Mouse (Mus musculus): ENCODE results near the gene Pzp. TPM values are rescaled to one million over a fixed set of nuclear protein-coding genes. Genes with fewer than 3 reads are reported as not detected.

Gene Pzp
- polyA plus RNA-seq, 1 experiment from 2014 or later = 0.34 TPM

DNA sequence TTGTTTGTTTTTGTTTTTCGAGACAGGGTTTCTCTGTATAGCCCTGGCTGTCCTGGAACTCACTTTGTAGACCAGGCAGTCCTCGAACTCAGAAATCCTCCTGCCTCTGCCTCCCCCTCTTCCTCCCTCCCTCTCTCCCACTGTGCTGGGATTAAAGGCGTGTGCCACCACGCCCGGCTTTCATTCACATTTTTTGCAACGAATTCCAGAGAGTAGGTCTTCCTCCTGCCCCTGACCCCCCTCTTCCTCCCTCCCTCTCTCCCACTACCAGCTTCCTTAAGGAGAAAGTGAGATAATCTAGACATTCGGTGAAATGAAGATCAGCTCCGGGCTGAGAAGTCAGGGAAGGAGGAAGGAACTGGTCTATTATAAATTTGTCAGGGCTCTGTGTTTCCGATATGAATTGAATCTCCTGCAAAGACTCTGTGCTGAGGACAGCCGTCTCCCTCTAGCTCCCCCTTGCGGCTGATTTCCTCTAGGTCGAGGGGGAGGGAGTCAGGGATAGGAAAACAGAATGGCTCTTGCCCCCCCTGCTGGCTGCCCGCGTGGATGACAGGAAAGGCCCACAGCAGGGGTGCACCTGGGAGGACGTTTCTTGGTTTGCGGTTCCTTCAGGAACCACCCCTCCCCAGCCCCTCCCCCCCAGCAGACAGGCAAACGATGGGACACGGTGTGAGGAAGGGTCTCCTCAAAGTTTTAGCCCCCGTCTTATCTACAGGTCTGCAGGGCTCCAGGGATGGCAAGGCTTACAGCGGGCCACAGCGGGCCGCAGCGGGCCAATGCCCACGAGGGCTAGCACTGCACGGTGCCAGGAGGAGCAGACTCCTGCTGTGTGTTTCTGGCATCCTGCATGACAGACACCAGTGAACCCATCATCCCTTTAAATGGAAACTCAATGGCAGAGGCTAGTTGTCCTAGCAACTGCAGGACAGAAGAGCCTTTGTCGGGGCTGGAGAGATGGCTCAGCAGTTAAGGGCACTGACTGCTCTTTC is 46.8 kb downstream of the Pzp start:
- peak; percentile 85 for ATAC-seq (ENCODE audit: insufficient number of reproducible peaks, low FRiP score)
- Histone ChIP-seq H3K27ac (ENCODE audit: poor library complexity, severe bottlenecking) (no peak overlapping the region), H3K4me3 (peak overlapping the region; percentile 27), H3K4me1 (replicated peaks) (peaks cover 3% of the 10 kb centered on the region; the same call in 1 of the 2 replicates), H3K9me3 (replicated peaks) (no peaks in the 10 kb centered on the region), H3K9ac (no peak overlapping the region), H3K27me3 (replicated peaks) (no peaks in the 10 kb centered on the region), H3K4me2 (peak overlapping the region; percentile 59), H3K36me3 (no peaks in the 10 kb centered on the region)
- 17% methylated on average over 26 of the region's 26 CpGs for WGBS

DNA sequence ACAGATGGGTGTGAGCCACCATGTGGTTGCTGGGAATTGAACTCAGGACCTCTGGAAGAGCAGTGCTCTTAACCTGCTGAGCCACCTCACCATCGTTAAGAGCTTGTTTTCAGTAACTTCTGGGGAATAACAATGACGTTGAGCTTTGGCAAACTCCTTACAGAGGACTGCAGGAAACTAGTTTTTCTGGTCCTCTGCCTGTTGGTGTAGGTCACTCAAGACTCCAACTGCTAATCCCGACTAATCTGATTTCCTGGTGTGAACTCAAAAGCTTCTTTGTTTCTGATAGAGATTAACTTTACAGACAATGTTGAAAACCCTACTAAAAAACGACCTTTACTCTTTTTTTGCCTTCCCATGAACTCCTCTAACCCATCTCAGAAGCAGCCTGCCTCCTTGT is 49.0 kb downstream of the Pzp start:
- 10% methylated on average over 4 of the region's 4 CpGs for WGBS
- ATAC-seq (ENCODE audit: insufficient number of reproducible peaks, low FRiP score) = no peak
- H3K27me3 ChIP-seq (replicated peaks) = no peaks in the 10 kb centered on the region
- H3K9me3 ChIP-seq (replicated peaks) = no peaks in the 10 kb centered on the region
- no peak overlapping the region for H3K4me2 ChIP-seq
- no peak overlapping the region for H3K4me3 ChIP-seq
- H3K36me3 ChIP-seq = no peaks in the 10 kb centered on the region
- H3K4me1 ChIP-seq (replicated peaks) = peaks cover 3% of the 10 kb centered on the region; the same call in 1 of the 2 replicates
- no peak overlapping the region for H3K27ac ChIP-seq (ENCODE audit: poor library complexity, severe bottlenecking)
- no peak overlapping the region for H3K9ac ChIP-seq

DNA sequence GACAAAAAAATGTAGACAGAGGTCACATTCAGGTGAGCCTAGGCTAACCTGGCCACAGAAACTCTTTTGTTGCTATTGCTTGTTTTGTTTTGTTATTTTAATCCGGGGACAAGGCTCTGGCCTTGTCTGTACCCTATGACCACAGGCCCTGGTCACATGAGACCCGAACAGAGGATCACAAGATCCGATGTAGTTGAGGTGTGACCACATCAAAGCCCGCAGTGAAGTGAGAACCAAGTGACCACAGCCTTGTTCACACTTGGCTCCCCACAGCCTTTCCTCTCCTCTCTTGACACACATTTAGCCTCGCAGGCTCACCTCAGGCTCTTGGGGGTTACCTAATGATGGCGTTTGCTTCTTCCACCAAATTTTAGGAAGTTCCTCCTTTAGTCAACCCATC is 52.4 kb downstream of the Pzp start:
- WGBS = 75% methylated on average over 6 of the region's 6 CpGs
- Histone ChIP-seq H3K4me1 (replicated peaks) (0 out of 2 replicates have a peak, but pooled peaks cover 6% of the 10 kb centered on the region), H3K9ac (no peak overlapping the region), H3K4me2 (no peak overlapping the region), H3K4me3 (no peak overlapping the region), H3K27ac (ENCODE audit: poor library complexity, severe bottlenecking) (no peak overlapping the region), H3K9me3 (replicated peaks) (no peaks in the 10 kb centered on the region), H3K27me3 (replicated peaks) (no peaks in the 10 kb centered on the region), H3K36me3 (no peaks in the 10 kb centered on the region)
- no peak for ATAC-seq (ENCODE audit: insufficient number of reproducible peaks, low FRiP score)

DNA sequence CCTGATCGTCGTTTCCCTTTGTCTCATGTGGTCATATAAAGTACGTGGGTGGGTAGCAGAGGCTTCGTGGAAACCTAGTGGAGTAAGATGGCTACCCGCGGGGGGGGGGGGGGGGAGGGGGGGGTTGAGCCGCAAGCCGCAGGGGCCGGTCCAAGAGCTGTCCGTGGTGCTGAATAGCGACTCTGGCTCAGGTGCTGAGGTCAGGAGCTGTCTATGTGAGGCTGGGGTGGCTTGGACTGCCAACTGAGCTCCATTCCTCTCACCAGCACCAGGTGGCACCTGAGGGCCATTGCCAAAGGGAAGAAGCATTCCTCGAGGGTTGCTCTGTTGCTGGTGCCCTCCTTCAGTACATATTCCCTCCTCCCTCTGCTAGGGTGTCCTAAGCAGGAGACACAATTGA is 57.1 kb downstream of the Pzp start:
- Histone ChIP-seq H3K36me3 (no peaks in the 10 kb centered on the region), H3K27ac (ENCODE audit: poor library complexity, severe bottlenecking) (no peak overlapping the region), H3K4me1 (replicated peaks) (0 out of 2 replicates have a peak, but pooled peaks cover 7% of the 10 kb centered on the region), H3K4me2 (peak overlapping the region; percentile 51), H3K4me3 (peak overlapping the region; percentile 20; the same call in 1 of the 2 replicates), H3K9ac (no peak overlapping the region), H3K27me3 (replicated peaks) (no peaks in the 10 kb centered on the region), H3K9me3 (replicated peaks) (no peaks in the 10 kb centered on the region)
- 6% methylated on average over 12 of the region's 12 CpGs for WGBS
- ATAC-seq (ENCODE audit: insufficient number of reproducible peaks, low FRiP score) = no peak

GRCm38 (mm10) chr6:128467298-128467697 is 59.2 kb downstream of the Pzp start:
- Histone ChIP-seq H3K36me3 (no peaks in the 10 kb centered on the region), H3K9ac (no peak overlapping the region), H3K27me3 (replicated peaks) (no peaks in the 10 kb centered on the region), H3K4me3 (no peak overlapping the region), H3K27ac (ENCODE audit: poor library complexity, severe bottlenecking) (no peak overlapping the region), H3K4me2 (no peak overlapping the region), H3K9me3 (replicated peaks) (peaks cover 7% of the 10 kb centered on the region), H3K4me1 (replicated peaks) (0 out of 2 replicates have a peak, but pooled peaks cover 7% of the 10 kb centered on the region)
- 36% methylated on average over 2 of the region's 2 CpGs for WGBS
- ATAC-seq (ENCODE audit: insufficient number of reproducible peaks, low FRiP score) = no peak

DNA sequence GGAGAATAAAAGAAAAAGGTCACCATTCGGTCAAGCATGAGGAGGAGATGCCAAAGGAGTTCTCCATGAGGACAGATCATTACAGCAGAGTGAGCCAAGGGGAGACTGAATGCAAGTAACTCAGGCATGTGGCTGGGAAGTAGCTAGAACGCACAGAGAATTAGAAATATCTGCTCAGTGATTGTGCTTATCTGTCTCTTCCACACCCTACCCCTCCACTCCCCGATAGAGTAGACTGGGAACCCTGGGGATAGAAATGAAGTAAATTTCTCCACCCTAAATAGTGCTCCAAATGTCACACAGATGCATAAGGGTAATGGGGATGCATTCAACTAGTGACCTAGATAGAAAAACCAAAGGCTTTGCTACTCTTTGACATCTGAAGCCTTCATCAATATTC is 60.0 kb downstream of the Pzp start:
- Histone ChIP-seq H3K9me3 (replicated peaks) (peaks cover 7% of the 10 kb centered on the region), H3K27me3 (replicated peaks) (no peaks in the 10 kb centered on the region), H3K36me3 (no peaks in the 10 kb centered on the region), H3K9ac (no peak overlapping the region), H3K4me3 (no peak overlapping the region), H3K27ac (ENCODE audit: poor library complexity, severe bottlenecking) (no peak overlapping the region), H3K4me2 (no peak overlapping the region), H3K4me1 (replicated peaks) (0 out of 2 replicates have a peak, but pooled peaks cover 7% of the 10 kb centered on the region)
- 45% methylated on average over 3 of the region's 3 CpGs for WGBS
- ATAC-seq (ENCODE audit: insufficient number of reproducible peaks, low FRiP score) = no peak

DNA sequence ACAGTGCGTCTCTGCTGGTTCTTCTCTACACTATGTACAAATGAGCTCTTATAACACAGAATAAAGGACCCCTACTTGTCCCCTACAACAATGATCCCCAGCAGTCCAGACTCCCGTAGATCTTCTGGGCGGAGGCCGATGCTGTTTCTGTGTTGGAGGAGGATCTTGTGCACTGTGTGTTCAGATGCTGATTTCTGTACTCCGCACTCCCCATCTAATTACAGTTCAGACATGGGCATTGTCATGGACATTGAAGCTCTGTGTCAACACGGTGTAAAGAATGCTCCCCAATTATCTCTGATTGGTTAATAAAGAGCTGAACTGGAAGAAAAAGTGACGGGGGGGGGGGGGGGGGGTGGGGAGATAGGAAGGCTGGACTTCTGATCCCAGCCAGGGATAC is 60.5 kb downstream of the Pzp start:
- Histone ChIP-seq H3K36me3 (no peaks in the 10 kb centered on the region), H3K4me3 (no peak overlapping the region), H3K27ac (ENCODE audit: poor library complexity, severe bottlenecking) (no peak overlapping the region), H3K9ac (no peak overlapping the region), H3K9me3 (replicated peaks) (peaks cover 7% of the 10 kb centered on the region), H3K4me1 (replicated peaks) (0 out of 2 replicates have a peak, but pooled peaks cover 7% of the 10 kb centered on the region), H3K27me3 (replicated peaks) (no peaks in the 10 kb centered on the region), H3K4me2 (no peak overlapping the region)
- WGBS = 68% methylated on average over 6 of the region's 7 CpGs
- no peak for ATAC-seq (ENCODE audit: insufficient number of reproducible peaks, low FRiP score)

DNA sequence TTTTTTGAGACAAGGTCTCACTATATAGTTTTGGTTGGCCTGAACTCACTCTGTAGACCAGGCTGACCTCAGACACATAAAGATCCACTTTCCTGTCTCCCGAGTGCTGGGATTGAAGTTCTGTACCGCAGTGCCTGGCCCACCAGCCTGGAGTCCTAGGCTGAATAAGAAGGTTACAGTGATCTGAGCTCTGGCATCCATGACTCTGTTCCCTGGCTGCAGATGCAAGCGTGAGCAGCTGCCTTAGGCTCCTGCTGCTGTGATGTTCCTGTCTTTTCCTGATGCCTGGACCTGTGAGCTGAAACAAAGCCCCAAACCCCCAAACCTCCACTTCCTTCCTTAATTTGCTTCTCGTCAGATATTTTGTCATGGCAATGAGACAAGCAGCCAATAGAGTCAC is 61.5 kb downstream of the Pzp start:
- H3K36me3 ChIP-seq = no peaks in the 10 kb centered on the region
- peaks cover 7% of the 10 kb centered on the region for H3K9me3 ChIP-seq (replicated peaks)
- 74% methylated on average over 4 of the region's 4 CpGs for WGBS
- no peak overlapping the region for H3K4me2 ChIP-seq
- no peak for ATAC-seq (ENCODE audit: insufficient number of reproducible peaks, low FRiP score)
- 0 out of 2 replicates have a peak, but pooled peaks cover 7% of the 10 kb centered on the region for H3K4me1 ChIP-seq (replicated peaks)
- H3K27me3 ChIP-seq (replicated peaks) = no peaks in the 10 kb centered on the region
- no peak overlapping the region for H3K27ac ChIP-seq (ENCODE audit: poor library complexity, severe bottlenecking)
- H3K9ac ChIP-seq = no peak overlapping the region
- no peak overlapping the region for H3K4me3 ChIP-seq

GRCm38 (mm10) chr6:128461606-128462005 is 64.9 kb downstream of the Pzp start:
- Histone ChIP-seq H3K4me1 (replicated peaks) (no peaks in the 10 kb centered on the region), H3K36me3 (no peaks in the 10 kb centered on the region), H3K9me3 (replicated peaks) (peaks cover 7% of the 10 kb centered on the region), H3K4me3 (no peak overlapping the region), H3K9ac (no peak overlapping the region), H3K27ac (ENCODE audit: poor library complexity, severe bottlenecking) (no peak overlapping the region), H3K4me2 (no peak overlapping the region), H3K27me3 (replicated peaks) (no peaks in the 10 kb centered on the region)
- ATAC-seq (ENCODE audit: insufficient number of reproducible peaks, low FRiP score) = no peak

DNA sequence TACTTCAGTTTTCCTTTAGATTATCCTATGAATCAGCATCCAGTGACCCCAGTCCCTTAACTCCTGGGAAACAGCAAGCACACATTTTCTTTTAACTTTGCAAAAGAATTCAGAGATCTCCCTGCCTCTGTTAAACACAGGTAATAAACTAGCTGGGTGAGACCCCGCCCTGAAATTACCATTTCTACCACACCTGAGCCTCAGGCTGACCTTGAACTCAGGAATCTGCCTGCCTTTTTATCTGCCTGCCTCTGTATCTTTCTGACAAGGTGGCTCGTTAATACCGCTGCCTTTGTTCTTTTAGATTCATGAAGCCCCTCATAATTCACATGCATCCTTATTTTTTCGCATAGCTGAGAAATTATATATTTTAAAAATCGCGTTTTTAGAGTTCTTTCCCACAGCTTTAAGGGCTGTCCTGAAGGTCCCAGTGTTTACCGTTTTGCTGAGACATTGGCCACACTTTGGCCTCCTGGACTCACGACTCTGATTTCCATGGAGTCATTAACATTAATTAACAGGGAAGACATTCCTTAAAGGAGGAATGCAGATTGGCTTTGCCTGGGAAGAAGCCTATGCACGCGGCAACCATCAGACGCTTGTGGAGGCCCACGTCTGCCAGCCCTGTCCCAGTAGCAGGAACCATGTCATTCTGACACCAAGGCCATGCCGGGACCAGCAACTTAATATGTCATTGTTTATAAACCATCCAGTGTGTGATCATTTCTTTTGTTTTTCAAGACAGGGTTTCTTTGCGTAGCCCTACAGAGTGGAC is 65.6 kb downstream of the Pzp start:
- no peak for ATAC-seq (ENCODE audit: insufficient number of reproducible peaks, low FRiP score)

GRCm38 (mm10) chr6:128460321-128460720 is 66.2 kb downstream of the Pzp start:
- no peak for ATAC-seq (ENCODE audit: insufficient number of reproducible peaks, low FRiP score)
- H3K4me1 ChIP-seq (replicated peaks) = no peaks in the 10 kb centered on the region

More for the DNA sequence above, 65.6 kb downstream of the Pzp start:
- Histone ChIP-seq H3K27me3 (replicated peaks) (no peaks in the 10 kb centered on the region), H3K4me3 (no peak overlapping the region), H3K4me1 (replicated peaks) (no peaks in the 10 kb centered on the region), H3K9ac (no peak overlapping the region), H3K4me2 (no peak overlapping the region), H3K9me3 (replicated peaks) (peaks cover 7% of the 10 kb centered on the region), H3K36me3 (no peaks in the 10 kb centered on the region), H3K27ac (ENCODE audit: poor library complexity, severe bottlenecking) (no peak overlapping the region)
- WGBS = 78% methylated on average over 14 of the region's 14 CpGs

More at GRCm38 (mm10) chr6:128460321-128460720, 66.2 kb downstream of the Pzp start:
- Histone ChIP-seq H3K4me2 (no peak overlapping the region), H3K27ac (ENCODE audit: poor library complexity, severe bottlenecking) (no peak overlapping the region), H3K9me3 (replicated peaks) (peaks cover 7% of the 10 kb centered on the region), H3K9ac (no peak overlapping the region), H3K36me3 (no peaks in the 10 kb centered on the region), H3K27me3 (replicated peaks) (no peaks in the 10 kb centered on the region), H3K4me3 (no peak overlapping the region)
- WGBS = 7% methylated on average over 2 of the region's 2 CpGs

Data from heart, embryonic 12.5 days (tissue).